Comparison of ENCODE assay signal across 9 mouse cellular contexts in genomic region chr13:54691737-54692136, GRCm38 (mm10). TPM values are rescaled to one million over a fixed set of nuclear protein-coding genes. Genes with fewer than 3 reads are reported as not detected.
DNase-seq lines count a peak whose midpoint lies in the region.
"Had no signal": no experiment of that assay in that cellular context is flagged by ENCODE, and none has a peak within 500 bp of the region (broad histone marks: within the 10 kb centered on the region; RNA-seq: fewer than 3 reads in every experiment).

No protein-coding gene starts in this region.

- DNase-seq in cerebellum, adult 11-12 months: peak; percentile 49
- no peak for DNase-seq in cerebellum, postnatal 4 days (ENCODE audit: low spot score in 2 of 2)
- peak; percentile 41 to 44 for DNase-seq in spleen, adult 18-20 months
- DNase-seq in spleen, adult 12 weeks (ENCODE audit: low spot score): no peak
- peak; percentile 67 for DNase-seq in lung, postnatal 25 days (ENCODE audit: low spot score)
- peak; percentile 16 for DNase-seq in thymus, postnatal 25 days
- DNase-seq in gastrocnemius, postnatal 10 days: no peak
- no peak for DNase-seq in left cerebral cortex, adult 18-20 months (ENCODE audit: low spot score in 2 of 2)

RNA-seq across cellular contexts. Expression of gene Rnf44, which starts 2.0 kb away (rescaled TPM):
- 10 to 100 TPM; 32.5 to 35.3 TPM for total RNA-seq in gastrocnemius, postnatal 10 days (2021)
- 100 to 1,000 TPM; 168 to 172 TPM for total RNA-seq in left cerebral cortex, adult 18-20 months (2021)

RNA-seq across cellular contexts. Expression of gene Cdhr2, which starts 9.5 kb away (rescaled TPM):
- total RNA-seq in gastrocnemius, postnatal 10 days (2021): under 1 TPM in 1 of 2 experiments, not detected in 1; 0.07 TPM
- under 1 TPM; 0.58 to 0.73 TPM for total RNA-seq in left cerebral cortex, adult 18-20 months (2021)
- total RNA-seq: heart, adult 18-20 months had no signal

RNA-seq across cellular contexts. Expression of gene Gprin1, which starts 57.9 kb away (rescaled TPM):
- under 1 TPM; 0.47 to 0.63 TPM for total RNA-seq in gastrocnemius, postnatal 10 days (2021)
- total RNA-seq in left cerebral cortex, adult 18-20 months (2021): 100 to 1,000 TPM; 131 to 133 TPM
- total RNA-seq: heart, adult 18-20 months had no signal

Comparison
In these comparisons a context has a peak if more than half of its experiments do, and no peak if none do; other contexts are left out.
1. DNase-seq: peak in cerebellum, adult 11-12 months (single experiment), spleen, adult 18-20 months (2 of 2), lung, postnatal 25 days (single experiment) and thymus, postnatal 25 days (single experiment); none in cerebellum, postnatal 4 days (0 of 2), spleen, adult 12 weeks (single experiment), gastrocnemius, postnatal 10 days (single experiment) and left cerebral cortex, adult 18-20 months (0 of 2).
2. RNA of gene Rnf44, which starts 2.0 kb away (total RNA-seq): 168 to 172 TPM in left cerebral cortex, adult 18-20 months; 32.5 to 35.3 TPM in gastrocnemius, postnatal 10 days; every median in the first group is over 4 times any median in the second.
3. RNA of gene Gprin1, which starts 57.9 kb away (total RNA-seq): 131 to 133 TPM in left cerebral cortex, adult 18-20 months; 0.47 to 0.63 TPM in gastrocnemius, postnatal 10 days; every median in the first group is over 10 times any median in the second.